Comparison of ENCODE assay signal across 8 mouse cellular contexts in the genomic region with DNA sequence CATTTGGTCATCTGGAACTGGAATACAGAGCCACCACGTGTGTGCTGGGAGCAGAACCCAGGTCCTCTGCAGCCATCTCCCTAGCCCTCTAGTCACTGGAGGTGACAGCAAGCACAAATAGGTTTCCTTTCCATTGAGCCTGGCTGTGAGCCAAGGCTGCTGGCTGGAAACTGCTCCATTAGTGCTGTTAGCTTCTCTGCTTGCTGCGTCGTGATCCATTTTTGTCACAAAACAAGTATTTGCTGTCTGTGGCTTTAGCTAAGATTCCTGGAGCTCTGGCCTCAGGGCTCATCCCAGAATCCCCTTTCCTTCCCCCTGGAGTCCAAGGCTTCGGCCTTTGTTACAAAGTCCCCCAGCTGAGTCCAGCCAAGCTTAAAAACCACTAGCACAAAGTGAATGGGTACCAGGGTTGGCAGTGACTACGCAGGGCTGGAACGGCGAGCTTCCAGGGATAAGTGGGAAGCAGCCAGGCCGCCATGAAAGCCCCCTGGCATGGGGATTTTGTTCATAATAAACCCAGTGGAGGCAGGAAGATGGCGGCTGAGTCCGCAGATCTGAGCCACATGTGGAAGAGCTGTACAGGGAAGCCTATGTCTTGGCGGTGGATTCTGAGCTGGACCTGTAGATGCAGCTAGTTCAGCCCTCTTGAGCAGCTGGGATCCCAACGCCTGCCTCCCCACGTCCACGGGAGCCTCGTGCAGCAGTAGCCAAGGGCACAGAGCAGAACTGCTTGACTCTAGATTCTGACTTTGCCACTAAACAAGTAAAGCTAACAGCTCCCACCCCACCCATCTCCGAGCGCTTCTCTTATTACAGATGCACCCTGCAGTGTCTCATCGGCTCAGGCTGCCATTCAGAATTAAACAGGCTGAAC. TPM values are rescaled to one million over a fixed set of nuclear protein-coding genes. Genes with fewer than 3 reads are reported as not detected.
DNase-seq lines count a peak whose midpoint lies in the region; ATAC-seq and TF ChIP-seq lines count a peak whose summit lies in the region.
"Had no signal": no experiment of that assay in that cellular context is flagged by ENCODE, and none has a peak within 500 bp of the region (broad histone marks: within the 10 kb centered on the region; RNA-seq: fewer than 3 reads in every experiment).

No protein-coding gene starts in this region.

- peaks cover 51% of the 10 kb centered on the region for H3K36me3 ChIP-seq in embryonic facial prominence, embryonic 14.5 days (ENCODE audit: control insufficient read depth, insufficient read depth, low read length)
- H3K36me3 ChIP-seq in hindbrain, postnatal 0 days (ENCODE audit: insufficient read depth, low read length): peaks cover 22% of the 10 kb centered on the region
- peaks cover 44% of the 10 kb centered on the region for H3K36me3 ChIP-seq in myocyte (ENCODE audit: control insufficient read depth, insufficient read depth)
- H3K36me3 ChIP-seq in lung, postnatal 0 days (ENCODE audit: insufficient read depth, low read length): peaks cover 15% of the 10 kb centered on the region; the same call in 1 of the 2 replicates

- 43% methylated on average over 18 of the region's 18 CpGs for WGBS in embryonic facial prominence, embryonic 14.5 days
- 14% methylated on average over 18 of the region's 18 CpGs for WGBS in hindbrain, postnatal 0 days
- 62% methylated on average over 18 of the region's 18 CpGs for WGBS in lung, postnatal 0 days

- H3K79me2 ChIP-seq in myocyte (ENCODE audit: control insufficient read depth, insufficient read depth): no peaks in the 10 kb centered on the region

- H3ac ChIP-seq in myocyte (ENCODE audit: control insufficient read depth, insufficient read length): no peak overlapping the region

- H3K27me3 ChIP-seq in embryonic facial prominence, embryonic 14.5 days (replicated peaks; ENCODE audit: control insufficient read depth, insufficient read depth, low read length): no peaks in the 10 kb centered on the region
- no peaks in the 10 kb centered on the region for H3K27me3 ChIP-seq in hindbrain, postnatal 0 days (ENCODE audit: insufficient read depth, low read length)
- H3K27me3 ChIP-seq in myocyte (ENCODE audit: control insufficient read depth, insufficient read depth, insufficient read length): no peaks in the 10 kb centered on the region
- H3K27me3 ChIP-seq in lung, postnatal 0 days (replicated peaks; ENCODE audit: insufficient read depth, low read length): no peaks in the 10 kb centered on the region

- H3K27ac ChIP-seq in embryonic facial prominence, embryonic 14.5 days (replicated peaks; ENCODE audit: low read depth, low read length): peak overlapping the region; percentile 45
- peak overlapping the region; percentile 92 for H3K27ac ChIP-seq in hindbrain, postnatal 0 days
- no peak overlapping the region for H3K27ac ChIP-seq in lung, postnatal 0 days (ENCODE audit: low read length)

- no peak for TF ChIP-seq CTCF in hindbrain, postnatal 0 days (IDR thresholded peaks at IDR 0.05; ENCODE audit: low read depth)
- no peak for TF ChIP-seq CTCF in lung, postnatal 0 days (IDR thresholded peaks at IDR 0.05)

- TF ChIP-seq EP300 in lung, postnatal 0 days (IDR thresholded peaks at IDR 0.05): no peak

- no peak overlapping the region for H3K4me3 ChIP-seq in embryonic facial prominence, embryonic 14.5 days (ENCODE audit: low read depth, low read length)
- H3K4me3 ChIP-seq in hindbrain, postnatal 0 days (ENCODE audit: low read length): no peak overlapping the region
- H3K4me3 ChIP-seq in myocyte: no peak overlapping the region
- H3K4me3 ChIP-seq in lung, postnatal 0 days (ENCODE audit: low read depth, low read length): no peak overlapping the region

- ATAC-seq in embryonic facial prominence, embryonic 14.5 days (ENCODE audit: low read depth): peak; percentile 35
- ATAC-seq in hindbrain, postnatal 0 days: peak; percentile 62
- ATAC-seq in lung, postnatal 0 days: no peak

- DNase-seq in right cerebral cortex, postnatal 25 days: peak; percentile 31
- no peak for DNase-seq in right cerebral cortex, postnatal 14 days
- peak; percentile 67 for DNase-seq in embryonic facial prominence, embryonic 14.5 days (ENCODE audit: low spot score)
- DNase-seq in hindbrain, postnatal 0 days (ENCODE audit: low spot score): peak; percentile 79
- DNase-seq in lung, postnatal 0 days (ENCODE audit: low spot score): no peak
- no peak for DNase-seq in urinary bladder, postnatal 14 days (ENCODE audit: low spot score)

- no peak overlapping the region for H3K4me2 ChIP-seq in embryonic facial prominence, embryonic 14.5 days (ENCODE audit: low read depth, low read length)
- H3K4me2 ChIP-seq in hindbrain, postnatal 0 days (ENCODE audit: low read depth, low read length): 0 out of 2 replicates have a peak overlapping the region, but pooled peaks have one; percentile 8
- H3K4me2 ChIP-seq in myocyte (ENCODE audit: low read depth): no peak overlapping the region
- H3K4me2 ChIP-seq in lung, postnatal 0 days (replicated peaks; ENCODE audit: low read depth, low read length): no peak overlapping the region

- peak; percentile 40 for TF ChIP-seq POLR2A in myocyte (IDR thresholded peaks at IDR 0.05; ENCODE audit: insufficient read length, low read depth)

- H3K4me1 ChIP-seq in embryonic facial prominence, embryonic 14.5 days (ENCODE audit: control insufficient read depth, insufficient read depth, low read length): peaks cover 6% of the 10 kb centered on the region; the same call in 1 of the 2 replicates
- H3K4me1 ChIP-seq in hindbrain, postnatal 0 days (ENCODE audit: insufficient read depth, low read length): peaks cover 14% of the 10 kb centered on the region
- H3K4me1 ChIP-seq in lung, postnatal 0 days (ENCODE audit: insufficient read depth, low read depth, low read length): no peaks in the 10 kb centered on the region

- no peaks in the 10 kb centered on the region for H3K9me3 ChIP-seq in embryonic facial prominence, embryonic 14.5 days (ENCODE audit: control insufficient read depth, low read length)
- H3K9me3 ChIP-seq in hindbrain, postnatal 0 days (ENCODE audit: low read length): no peaks in the 10 kb centered on the region
- no peaks in the 10 kb centered on the region for H3K9me3 ChIP-seq in lung, postnatal 0 days (ENCODE audit: low read length)

- H3K9ac ChIP-seq in embryonic facial prominence, embryonic 14.5 days (ENCODE audit: low read depth, low read length): no peak overlapping the region
- H3K9ac ChIP-seq in hindbrain, postnatal 0 days (replicated peaks; ENCODE audit: low read length): 0 out of 2 replicates have a peak overlapping the region, but pooled peaks have one; percentile 21
- H3K9ac ChIP-seq in lung, postnatal 0 days (replicated peaks; ENCODE audit: low read depth): no peak overlapping the region

TF ChIP-seq in myocyte, 11 proteins besides CTCF, POLR2A, EP300 and RAD21:
- TF ChIP-seq TCF12 (IDR thresholded peaks at IDR 0.05; ENCODE audit: insufficient read depth, poor library complexity, severe bottlenecking) (no peak), POLR2AphosphoS2 (IDR thresholded peaks at IDR 0.05; ENCODE audit: insufficient read length, low read depth) (peak; percentile 97)

RNA-seq across cellular contexts. Expression of a gene that starts 14.3 kb away (rescaled TPM):
- 1,320 and 1,483 TPM in 2 replicates for polyA plus RNA-seq in embryonic facial prominence, embryonic 14.5 days (2014; fragmentation: Nextera tagmentation; extraction: Ambion mirVana)
- total RNA-seq in hindbrain, postnatal 0 days (2014; rRNA removed): 538 and 549 TPM in 2 replicates
- 1,243 and 1,257 TPM in 2 replicates for polyA plus RNA-seq in hindbrain, postnatal 0 days (2015; fragmentation: Nextera tagmentation; extraction: Ambion mirVana)
- polyA plus RNA-seq in myocyte (2012; fragmentation: generic; extraction: Trizol): 1,358 TPM
- 305 and 319 TPM in 2 replicates for polyA plus RNA-seq in lung, postnatal 0 days (2015; fragmentation: Nextera tagmentation; extraction: Ambion mirVana)

RNA-seq across cellular contexts. Expression of a gene that starts 30.7 kb away (rescaled TPM):
- polyA plus RNA-seq in embryonic facial prominence, embryonic 14.5 days (2014; fragmentation: Nextera tagmentation; extraction: Ambion mirVana): 28.7 and 32.0 TPM in 2 replicates
- 31.2 and 32.9 TPM in 2 replicates for total RNA-seq in hindbrain, postnatal 0 days (2014; rRNA removed)
- polyA plus RNA-seq in hindbrain, postnatal 0 days (2015; fragmentation: Nextera tagmentation; extraction: Ambion mirVana): 25.0 and 25.9 TPM in 2 replicates
- 34.0 TPM for polyA plus RNA-seq in myocyte (2012; fragmentation: generic; extraction: Trizol)
- polyA plus RNA-seq in lung, postnatal 0 days (2015; fragmentation: Nextera tagmentation; extraction: Ambion mirVana): 15.7 and 16.0 TPM in 2 replicates

RNA-seq across cellular contexts. Expression of a gene that starts 49.7 kb away (rescaled TPM):
- not detected in 2 replicates for polyA plus RNA-seq in embryonic facial prominence, embryonic 14.5 days (2014; fragmentation: Nextera tagmentation; extraction: Ambion mirVana)
- total RNA-seq in hindbrain, postnatal 0 days (2014; rRNA removed): not detected in 2 replicates
- not detected in 2 replicates for polyA plus RNA-seq in hindbrain, postnatal 0 days (2015; fragmentation: Nextera tagmentation; extraction: Ambion mirVana)
- polyA plus RNA-seq in myocyte (2012; fragmentation: generic; extraction: Trizol): 52.7 TPM
- 0.27 and 0.32 TPM in 2 replicates for polyA plus RNA-seq in lung, postnatal 0 days (2015; fragmentation: Nextera tagmentation; extraction: Ambion mirVana)
- polyA plus RNA-seq: liver, embryonic 16.5 days had no signal

Comparison
In these comparisons a context has a peak if more than half of its experiments do, and no peak if none do; other contexts are left out.
1. DNase-seq: peak in right cerebral cortex, postnatal 25 days (single experiment), embryonic facial prominence, embryonic 14.5 days (single experiment) and hindbrain, postnatal 0 days (single experiment); none in right cerebral cortex, postnatal 14 days (single experiment), lung, postnatal 0 days (single experiment) and urinary bladder, postnatal 14 days (single experiment).
2. RNA of a gene that starts 49.7 kb away (polyA plus RNA-seq): 52.7 TPM in myocyte (single experiment); 0.27 to 0.32 TPM in lung, postnatal 0 days, not detected in embryonic facial prominence, embryonic 14.5 days and not detected in hindbrain, postnatal 0 days; every median in the first group is over 10 times any median in the second.